Mouse (Mus musculus) kidney, embryonic 16.5 days (tissue): Measurements from ENCODE around the gene Ankrd60. TPM values are rescaled to one million over a fixed set of nuclear protein-coding genes. Genes with fewer than 3 reads are reported as not detected.

Experiments used
- ATAC-seq: fragments of 200-750 bp; cut with Nextera tagmentation; 2 replicates; pipeline ENCODE4 v1.8.0; 2017; ENCODE audit warnings: moderate TSS enrichment; ENCODE audit not compliant: low FRiP score, low TSS enrichment
- H3K27ac ChIP-seq: fragments of 300-500 bp; sonication (generic); 2 replicates; pipeline ENCODE4 v1.5.1; 2014; ENCODE audit warnings: low read length
- H3K27me3 ChIP-seq: fragments of 300-500 bp; sonication (generic); 2 replicates; pipeline ENCODE4 v1.6.1; 2014; ENCODE audit warnings: low read length, control low read depth, mixed read lengths; ENCODE audit not compliant: insufficient read depth
- H3K36me3 ChIP-seq: fragments of 300-500 bp; sonication (generic); 2 replicates; pipeline ENCODE4 v1.6.1; 2014; ENCODE audit warnings: low read length, control low read depth, mixed read lengths; ENCODE audit not compliant: insufficient read depth
- H3K4me1 ChIP-seq: fragments of 300-500 bp; sonication (generic); 2 replicates; pipeline ENCODE4 v1.6.1; 2014; ENCODE audit warnings: low read length, control low read depth, mixed read lengths; ENCODE audit not compliant: insufficient read depth
- H3K4me2 ChIP-seq: fragments of 300-500 bp; sonication (generic); replicated peaks from 2 replicates; pipeline ENCODE4 v1.6.1; 2014; ENCODE audit warnings: low read depth, low read length
- H3K4me3 ChIP-seq: fragments of 300-500 bp; sonication (generic); 2 replicates; pipeline ENCODE4 v1.5.1; 2014; ENCODE audit warnings: mild to moderate bottlenecking, low read length
- H3K9ac ChIP-seq: fragments of 300-500 bp; sonication (generic); replicated peaks from 2 replicates; pipeline ENCODE4 v1.6.1; 2014; ENCODE audit warnings: low read length
- H3K9me3 ChIP-seq: fragments of 300-500 bp; sonication (generic); 2 replicates; pipeline ENCODE4 v1.6.1; 2016; ENCODE audit warnings: low read length, control low read depth
- WGBS: fragments of 180-500 bp; shearing (Covaris S2); extraction: QIAGEN DNeasy Blood & Tissue Kit; methylation state at CpG from one replicate; pipeline ENCODE4 v1.1.7; 2014; 5-methylcytosine and 5-hydroxymethylcytosine counted together
- polyA plus RNA-seq: library from polyadenylated mRNA; unstranded; fragments of >200 nt; fragmentation: Nextera tagmentation; extraction: Ambion mirVana; gene quantifications from 2 replicates; pipeline ENCODE4 v1.2.1, GENCODE M21; 2015

Gene Ankrd60
- polyA plus RNA-seq, 1 experiment from 2014 or later: not detected

DNA sequence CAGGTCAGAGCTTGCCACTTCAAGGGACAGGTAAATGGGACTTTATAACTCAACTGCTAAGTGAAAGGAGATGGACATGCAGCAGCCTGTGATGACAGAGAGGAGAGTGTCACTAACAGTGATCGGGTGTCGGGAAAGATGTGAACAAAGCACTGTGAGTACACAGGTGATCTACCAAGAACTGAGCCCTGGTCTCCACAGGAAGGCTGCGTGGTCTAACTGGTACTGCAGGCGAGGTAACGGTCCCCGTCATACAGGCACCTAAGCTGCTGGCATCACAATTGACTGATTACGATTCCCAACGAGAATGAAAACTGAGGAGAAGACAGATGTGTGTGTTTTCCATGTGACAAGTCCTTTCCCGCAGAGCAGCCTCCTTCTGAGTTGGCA lies 28.2 kb upstream of the Ankrd60 start:
- H3K9ac ChIP-seq: no peak overlapping the region
- no peaks in the 10 kb centered on the region for H3K27me3 ChIP-seq
- peaks cover 3% of the 10 kb centered on the region; the same call in 1 of the 2 replicates for H3K9me3 ChIP-seq
- no peak overlapping the region for H3K4me3 ChIP-seq
- peaks cover 19% of the 10 kb centered on the region; the same call in 1 of the 2 replicates for H3K36me3 ChIP-seq
- H3K27ac ChIP-seq: no peak overlapping the region
- H3K4me1 ChIP-seq: no peaks in the 10 kb centered on the region
- no peak for ATAC-seq
- 87% methylated on average over 9 of the region's 9 CpGs for WGBS
- H3K4me2 ChIP-seq: no peak overlapping the region

GRCm38 (mm10) chr2:173605713-173606414 lies 27.7 kb upstream of the Ankrd60 start:
- Histone ChIP-seq H3K4me1 (no peaks in the 10 kb centered on the region), H3K27ac (no peak overlapping the region)
- WGBS: 61% methylated on average over 12 of the region's 12 CpGs

GRCm38 (mm10) chr2:173601861-173602260 lies 23.7 kb upstream of the Ankrd60 start:
- Histone ChIP-seq H3K9ac (no peak overlapping the region), H3K9me3 (peaks cover 3% of the 10 kb centered on the region; the same call in 1 of the 2 replicates), H3K4me2 (no peak overlapping the region), H3K27me3 (no peaks in the 10 kb centered on the region), H3K4me3 (no peak overlapping the region), H3K27ac (no peak overlapping the region), H3K36me3 (peaks cover 24% of the 10 kb centered on the region; the same call in 1 of the 2 replicates), H3K4me1 (no peaks in the 10 kb centered on the region)
- 97% methylated on average over 1 of the region's 1 CpGs for WGBS
- ATAC-seq: no peak

More at GRCm38 (mm10) chr2:173605713-173606414, 27.7 kb upstream of the Ankrd60 start:
- peaks cover 3% of the 10 kb centered on the region; the same call in 1 of the 2 replicates for H3K9me3 ChIP-seq
- no peak overlapping the region for H3K4me2 ChIP-seq
- no peak for ATAC-seq
- H3K9ac ChIP-seq: no peak overlapping the region
- H3K36me3 ChIP-seq: peaks cover 20% of the 10 kb centered on the region; the same call in 1 of the 2 replicates
- no peaks in the 10 kb centered on the region for H3K27me3 ChIP-seq
- no peak overlapping the region for H3K4me3 ChIP-seq

GRCm38 (mm10) chr2:173595374-173595781 lies 17.2 kb upstream of the Ankrd60 start:
- no peaks in the 10 kb centered on the region for H3K27me3 ChIP-seq
- 56% methylated on average over 10 of the region's 10 CpGs for WGBS
- ATAC-seq: no peak

GRCm38 (mm10) chr2:173594313-173595063 lies 16.3 kb upstream of the Ankrd60 start:
- ATAC-seq: no peak
- no peak overlapping the region for H3K4me2 ChIP-seq
- H3K9ac ChIP-seq: no peak overlapping the region
- H3K27ac ChIP-seq: no peak overlapping the region
- no peaks in the 10 kb centered on the region for H3K9me3 ChIP-seq
- no peaks in the 10 kb centered on the region for H3K4me1 ChIP-seq
- no peaks in the 10 kb centered on the region for H3K27me3 ChIP-seq
- H3K36me3 ChIP-seq: 0 out of 2 replicates have a peak, but pooled peaks cover 8% of the 10 kb centered on the region
- no peak overlapping the region for H3K4me3 ChIP-seq
- WGBS: 81% methylated on average over 11 of the region's 11 CpGs

More at GRCm38 (mm10) chr2:173595374-173595781, 17.2 kb upstream of the Ankrd60 start:
- H3K9ac ChIP-seq: no peak overlapping the region
- no peak overlapping the region for H3K27ac ChIP-seq
- H3K4me3 ChIP-seq: no peak overlapping the region
- no peaks in the 10 kb centered on the region for H3K9me3 ChIP-seq
- no peaks in the 10 kb centered on the region for H3K4me1 ChIP-seq
- 0 out of 2 replicates have a peak, but pooled peaks cover 10% of the 10 kb centered on the region for H3K36me3 ChIP-seq
- H3K4me2 ChIP-seq: no peak overlapping the region

GRCm38 (mm10) chr2:173593841-173594240 lies 15.7 kb upstream of the Ankrd60 start:
- Histone ChIP-seq H3K36me3 (0 out of 2 replicates have a peak, but pooled peaks cover 6% of the 10 kb centered on the region), H3K9ac (no peak overlapping the region), H3K4me1 (no peaks in the 10 kb centered on the region), H3K9me3 (no peaks in the 10 kb centered on the region), H3K4me3 (no peak overlapping the region), H3K27ac (no peak overlapping the region), H3K27me3 (no peaks in the 10 kb centered on the region), H3K4me2 (no peak overlapping the region)
- no peak for ATAC-seq
- WGBS: 59% methylated on average over 4 of the region's 4 CpGs

DNA sequence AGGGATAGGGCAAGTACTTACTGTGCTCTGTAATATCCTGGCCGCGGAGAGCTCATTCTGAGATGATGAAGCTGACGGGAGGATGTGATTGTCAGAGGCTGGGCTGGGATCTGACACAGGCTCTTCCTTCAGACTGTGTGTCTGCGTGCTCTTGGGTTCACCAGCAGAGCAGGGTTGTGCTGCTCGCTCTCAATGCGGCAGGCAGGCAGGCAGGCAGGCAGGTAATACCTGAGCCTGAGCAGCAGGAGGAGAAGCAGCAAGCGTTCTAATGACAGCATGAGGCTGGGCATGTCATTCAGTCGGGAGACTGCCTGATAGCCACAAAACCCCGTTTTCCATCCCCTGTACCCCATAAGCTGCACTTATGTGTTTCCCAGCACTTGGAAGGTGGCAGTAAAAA lies 14.6 kb upstream of the Ankrd60 start:
- H3K4me3 ChIP-seq: no peak overlapping the region
- H3K4me2 ChIP-seq: no peak overlapping the region
- H3K36me3 ChIP-seq: 0 out of 2 replicates have a peak, but pooled peaks cover 6% of the 10 kb centered on the region
- H3K9me3 ChIP-seq: no peaks in the 10 kb centered on the region
- 77% methylated on average over 9 of the region's 9 CpGs for WGBS
- ATAC-seq: no peak
- no peak overlapping the region for H3K27ac ChIP-seq
- H3K9ac ChIP-seq: no peak overlapping the region
- no peaks in the 10 kb centered on the region for H3K4me1 ChIP-seq
- no peaks in the 10 kb centered on the region for H3K27me3 ChIP-seq

DNA sequence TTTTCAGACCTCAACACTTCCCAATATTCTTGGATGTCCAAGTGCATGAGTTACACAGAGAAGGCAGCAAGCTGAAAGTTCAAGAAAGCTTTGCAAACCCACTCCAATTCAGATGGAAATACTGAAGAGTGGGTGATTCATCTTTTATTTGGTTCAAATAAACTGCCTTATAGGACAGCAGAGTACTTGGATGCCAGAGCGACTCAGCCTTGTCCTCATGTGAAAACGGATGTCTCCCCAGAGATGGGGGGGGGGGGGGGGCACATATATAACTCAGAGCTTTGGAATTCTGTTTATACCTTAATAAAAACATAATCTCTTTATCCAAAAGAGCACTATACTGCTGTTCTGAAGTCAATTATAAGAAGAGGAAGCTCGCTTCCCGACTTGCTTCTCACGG lies 9.2 kb upstream of the Ankrd60 start:
- Histone ChIP-seq H3K4me2 (no peak overlapping the region), H3K9me3 (peaks cover 6% of the 10 kb centered on the region), H3K36me3 (peaks cover 6% of the 10 kb centered on the region; the same call in 1 of the 2 replicates), H3K4me3 (no peak overlapping the region), H3K27me3 (peaks cover 27% of the 10 kb centered on the region), H3K4me1 (peaks cover 10% of the 10 kb centered on the region), H3K27ac (no peak overlapping the region), H3K9ac (no peak overlapping the region)
- 78% methylated on average over 5 of the region's 5 CpGs for WGBS
- no peak for ATAC-seq

GRCm38 (mm10) chr2:173586118-173586968 lies 8.2 kb upstream of the Ankrd60 start:
- H3K27ac ChIP-seq: no peak overlapping the region
- peaks cover 3% of the 10 kb centered on the region; the same call in 1 of the 2 replicates for H3K36me3 ChIP-seq
- H3K4me2 ChIP-seq: peak overlapping the region; percentile 85
- peak overlapping the region; percentile 54 for H3K9ac ChIP-seq
- H3K4me1 ChIP-seq: peaks cover 10% of the 10 kb centered on the region
- H3K4me3 ChIP-seq: peak overlapping the region; percentile 48
- no peak; the same call in 1 of the 2 replicates for ATAC-seq
- peaks cover 6% of the 10 kb centered on the region for H3K9me3 ChIP-seq
- H3K27me3 ChIP-seq: peaks cover 27% of the 10 kb centered on the region
- under 1% methylated on average over 68 of the region's 68 CpGs for WGBS
